Mouse (Mus musculus) CH12.LX (cell line): ENCODE measurements around the gene BC051142. TPM values are rescaled to one million over a fixed set of nuclear protein-coding genes. Genes with fewer than 3 reads are reported as not detected.

Experiments used
- DNase-seq: peaks from one replicate; pipeline ENCODE4 v3.0.0-alpha.2; 2013; ENCODE audit errors: extremely low read depth
- H3K27ac ChIP-seq: 2 replicates; pipeline ENCODE4 v1.5.1; 2012; ENCODE audit warnings: low read depth, mild to moderate bottlenecking, control low read depth, moderate library complexity; ENCODE audit not compliant: insufficient read depth
- H3K27me3 ChIP-seq: replicated peaks from 2 replicates; pipeline ENCODE3; 2012; ENCODE audit warnings: inconsistent platforms
- H3K36me3 ChIP-seq, 2 experiments: replicated peaks in 1 of 2; 2 replicates each; pipeline versions ENCODE3 to v1.6.1; 2012; ENCODE audit warnings: inconsistent platforms in 1 of 2, low read length in 1 of 2, mild to moderate bottlenecking in 1 of 2, mixed read lengths in 1 of 2, moderate library complexity in 1 of 2; ENCODE audit not compliant: control insufficient read depth in 1 of 2, insufficient read depth in 1 of 2
- H3K4me1 ChIP-seq, 2 experiments: 2 replicates each; pipeline ENCODE4 v1.6.1; 2012; ENCODE audit warnings: inconsistent platforms in 1 of 2, moderate library complexity in 1 of 2; ENCODE audit not compliant: insufficient read depth in 2 of 2, control insufficient read depth in 1 of 2
- H3K4me2 ChIP-seq: 2 replicates; pipeline ENCODE4 v1.6.1; 2012; ENCODE audit warnings: low read depth, mild to moderate bottlenecking, control low read depth; ENCODE audit not compliant: poor library complexity, insufficient read depth, severe bottlenecking
- H3K4me3 ChIP-seq, 3 experiments: fragments of 150-350 bp in 1 of 3; sonication (generic) in 1 of 3; replicated peaks in 1 of 3; 2 replicates each; pipeline versions ENCODE3 to v1.5.1; 2011 to 2012; ENCODE audit warnings: low read depth in 2 of 3, low read length in 2 of 3, mild to moderate bottlenecking in 2 of 3, moderate library complexity in 2 of 3, control low read depth in 1 of 3, improper control_type of control experiment in 1 of 3, inconsistent platforms in 1 of 3, mixed read lengths in 1 of 3; ENCODE audit not compliant: poor library complexity in 1 of 3
- H3K79me2 ChIP-seq: replicated peaks from 2 replicates; pipeline ENCODE4 v1.6.1; 2012; ENCODE audit warnings: mild to moderate bottlenecking, moderate library complexity; ENCODE audit not compliant: control insufficient read depth, poor library complexity, insufficient read depth, severe bottlenecking; ENCODE audit errors: extremely low read depth
- H3K9ac ChIP-seq: 2 replicates; pipeline ENCODE4 v1.6.1; 2012; ENCODE audit warnings: low read depth, mild to moderate bottlenecking, control low read depth, moderate library complexity; ENCODE audit not compliant: insufficient read depth
- H3K9me3 ChIP-seq: replicated peaks from 2 replicates; pipeline ENCODE3; 2012; ENCODE audit warnings: low read length, inconsistent platforms, mixed read lengths
- CHD1 ChIP-seq: IDR thresholded peaks from 2 replicates; pipeline ENCODE4 v1.6.1; 2012; ENCODE audit warnings: low read depth, low read length, improper control_type of control experiment, inconsistent platforms
- CHD2 ChIP-seq: IDR thresholded peaks from 2 replicates; pipeline ENCODE4 v1.6.1; 2011; ENCODE audit warnings: low read length, improper control_type of control experiment
- CTCF ChIP-seq, 2 experiments: IDR thresholded peaks in 1 of 2; conservative IDR thresholded peaks in 1 of 2; 2 replicates each; pipeline ENCODE4 v1.5.1; 2011 to 2012; ENCODE audit warnings: low read depth in 2 of 2, low read length in 2 of 2, improper control_type of control experiment in 1 of 2, inconsistent platforms in 1 of 2, mild to moderate bottlenecking in 1 of 2, moderate library complexity in 1 of 2
- EP300 ChIP-seq: IDR thresholded peaks from 2 replicates; pipeline ENCODE4 v1.6.1; 2011; ENCODE audit warnings: low read length, improper control_type of control experiment
- ETS1 ChIP-seq: conservative IDR thresholded peaks from 2 replicates; pipeline ENCODE4 v1.6.1; 2012; ENCODE audit warnings: low read depth, mild to moderate bottlenecking, inconsistent platforms, low read length, improper control_type of control experiment, moderate library complexity
- GABPA ChIP-seq: IDR thresholded peaks from 2 replicates; pipeline ENCODE4 v1.6.1; 2012; ENCODE audit warnings: low read depth, low read length, improper control_type of control experiment, inconsistent platforms; ENCODE audit not compliant: insufficient replicate concordance
- MAFK ChIP-seq: IDR thresholded peaks from 2 replicates; pipeline ENCODE4 v1.6.1; 2011; ENCODE audit warnings: low read length, improper control_type of control experiment; ENCODE audit not compliant: insufficient replicate concordance
- MAX ChIP-seq: IDR thresholded peaks from 2 replicates; pipeline ENCODE4 v1.6.1; 2011; ENCODE audit warnings: low read length, improper control_type of control experiment
- MYC ChIP-seq: IDR thresholded peaks from 2 replicates; pipeline ENCODE4 v1.6.1; 2011; ENCODE audit warnings: low read depth, mild to moderate bottlenecking, improper control_type of control experiment, low read length
- NELFE ChIP-seq: IDR thresholded peaks from 2 replicates; pipeline ENCODE4 v1.6.1; 2011; ENCODE audit warnings: low read depth, low read length, improper control_type of control experiment
- PAX5 ChIP-seq: IDR thresholded peaks from 2 replicates; pipeline ENCODE4 v1.6.1; 2012; ENCODE audit warnings: low read length, inconsistent platforms, mixed read lengths
- POLR2A ChIP-seq: IDR thresholded peaks from 2 replicates; pipeline ENCODE4 v1.6.1; 2011; ENCODE audit warnings: low read depth, mild to moderate bottlenecking, improper control_type of control experiment, low read length
- POLR2AphosphoS2 ChIP-seq: IDR thresholded peaks from 2 replicates; pipeline ENCODE4 v1.6.1; 2011; ENCODE audit warnings: low read depth, low read length, improper control_type of control experiment
- RAD21 ChIP-seq: IDR thresholded peaks from 2 replicates; pipeline ENCODE4 v1.6.1; 2011; ENCODE audit warnings: low read depth, mild to moderate bottlenecking, low read length, improper control_type of control experiment, moderate library complexity
- SIN3A ChIP-seq: IDR thresholded peaks from 2 replicates; pipeline ENCODE4 v1.6.1; 2012; ENCODE audit warnings: low read length, improper control_type of control experiment, inconsistent platforms
- SMC3 ChIP-seq: IDR thresholded peaks from 2 replicates; pipeline ENCODE4 v1.6.1; 2011; ENCODE audit warnings: low read depth, low read length, improper control_type of control experiment
- TCF12 ChIP-seq: IDR thresholded peaks from 2 replicates; pipeline ENCODE4 v1.6.1; 2014; ENCODE audit warnings: low read depth, mild to moderate bottlenecking, inconsistent platforms, low read length, improper control_type of control experiment
- UBTF ChIP-seq: IDR thresholded peaks from 2 replicates; pipeline ENCODE4 v1.6.1; 2012; ENCODE audit warnings: low read depth, mild to moderate bottlenecking, inconsistent platforms, low read length, improper control_type of control experiment, moderate library complexity
- ZKSCAN1 ChIP-seq: IDR thresholded peaks from 2 replicates; pipeline ENCODE4 v1.6.1; 2012; ENCODE audit warnings: low read depth, inconsistent platforms, low read length, improper control_type of control experiment, borderline replicate concordance
- ZMIZ1 ChIP-seq: IDR thresholded peaks from 2 replicates; pipeline ENCODE4 v1.6.1; 2012; ENCODE audit warnings: low read depth, mild to moderate bottlenecking, inconsistent platforms, low read length, improper control_type of control experiment
- ZNF384 ChIP-seq: IDR thresholded peaks from 2 replicates; pipeline ENCODE4 v1.6.1; 2012; ENCODE audit warnings: low read depth, low read length, improper control_type of control experiment, inconsistent platforms
- dilution Hi-C: fragments of 300-500 bp; cut with MboI; formaldehyde crosslinking; loops from 2 replicates; pipeline ENCODE4 v1.14.3; 2020; ENCODE audit warnings: low sequenced_read_pairs; ENCODE audit not compliant: extremely low pct_unique_long_range_greater_than_20kb, extremely low pct_ligation_motif_present
- in situ Hi-C: fragments of 300-500 bp; cut with MboI; formaldehyde crosslinking; loops from 3 replicates; pipeline ENCODE4 v1.14.3; 2019; ENCODE audit warnings: low sequenced_read_pairs, low pct_ligation_motif_present, low pct_unique_long_range_greater_than_20kb, mixed read lengths
- polyA plus RNA-seq: library from polyadenylated mRNA; unstranded; fragments of >175 nt; gene quantifications from 2 replicates; pipeline ENCODE4 v1.2.1, GENCODE M21; 2012; ENCODE audit warnings: low read depth; ENCODE audit not compliant: insufficient read length
- total RNA-seq, 2 experiments: library from RNA; depleted of rRNA; stranded (reverse); fragments of 300-350 nt in 1 of 2; fragments of >200 nt in 1 of 2; gene quantifications; 2 replicates each; pipeline ENCODE4 v1.2.3; 2012 to 2014

The BC051142 gene
- total and polyA plus RNA-seq, 3 experiments, result 0.28 to 0.83 TPM; not detected in 1

- no peak for DNase-seq
- dilution Hi-C loops, result no loop called here
- H3K9ac ChIP-seq, result no peak within 1 kb of the TSS
- no peak within 1 kb of the TSS; the same call in 1 of the 2 replicates for H3K4me2 ChIP-seq
- H3K79me2 ChIP-seq, result no peaks in the 10 kb centered on the region
- peaks cover 4% of the 10 kb centered on the region for H3K9me3 ChIP-seq
- H3K4me1 ChIP-seq, result peaks cover 21 to 39% of the 10 kb centered on the region in 2 experiments
- no peak within 1 kb of the TSS for H3K4me3 ChIP-seq
- H3K36me3 ChIP-seq, result peaks cover 0 to 2% of the 10 kb centered on the region in 2 experiments
- in situ Hi-C loops, result no loop called here
- no peak within 1 kb of the TSS for H3K27ac ChIP-seq
- TF ChIP-seq MYC, result no peak
- no peak for TF ChIP-seq UBTF
- no peak for TF ChIP-seq POLR2AphosphoS2
- TF ChIP-seq PAX5, result no peak
- no peak for TF ChIP-seq ZNF384
- H3K27me3 ChIP-seq, result no peaks in the 10 kb centered on the region
Observed at GRCm38 (mm10) chr17:34376847-34377246, 21.8 kb upstream of the BC051142 start, which contains the start of gene Btnl1. Gene Btnl1, plus strand, starts transcription at chr17:34377132.

- TF ChIP-seq RAD21 (peak; percentile 16), SMC3 (peak; percentile 51), ZKSCAN1 (no peak), CTCF (conservative IDR thresholded peaks at IDR 0.05 in 1 of 2, IDR thresholded peaks at IDR 0.05 in 1 of 2; ENCODE audit: low read depth in 2 of 2, low read length in 2 of 2) (peak; percentile 31 to 56; a peak in 3 of 4 replicates)
- TF ChIP-seq, all 38 proteins: peak for 3
- in situ Hi-C loops (no loop called here), dilution Hi-C loops (no loop called here)
- Histone ChIP-seq H3K4me3 (no peak overlapping the region), H3K4me2 (no peak overlapping the region; the same call in 1 of the 2 replicates), H3K27ac (no peak overlapping the region), H3K4me1 (peaks cover 22 to 38% of the 10 kb centered on the region in 2 experiments), H3K9me3 (peaks cover 4% of the 10 kb centered on the region), H3K79me2 (no peaks in the 10 kb centered on the region), H3K27me3 (no peaks in the 10 kb centered on the region), H3K9ac (no peak overlapping the region), H3K36me3 (peaks cover 0 to 2% of the 10 kb centered on the region in 2 experiments)
- no peak for DNase-seq
Observed at GRCm38 (mm10) chr17:34377450-34378209, 21.0 kb upstream of the BC051142 start.

GRCm38 (mm10) chr17:34378716-34379115 is 19.9 kb upstream of the BC051142 start:
- peaks cover 4% of the 10 kb centered on the region for H3K9me3 ChIP-seq
- H3K4me2 ChIP-seq, result no peak overlapping the region
- no peak overlapping the region for H3K9ac ChIP-seq
- dilution Hi-C loops, result no loop called here
- H3K27ac ChIP-seq, result no peak overlapping the region
- TF ChIP-seq PAX5, result no peak
- no peak for TF ChIP-seq EP300
- no peak for TF ChIP-seq ZKSCAN1
- no peak for TF ChIP-seq CTCF (conservative IDR thresholded peaks at IDR 0.05 in 1 of 2, IDR thresholded peaks at IDR 0.05 in 1 of 2; ENCODE audit: low read depth in 2 of 2, low read length in 2 of 2)
- no peak for TF ChIP-seq ETS1
- TF ChIP-seq POLR2A, result no peak
- no peak for TF ChIP-seq ZMIZ1
- TF ChIP-seq SIN3A, result no peak
- TF ChIP-seq GABPA, result no peak
- TF ChIP-seq MAX, result no peak
- TF ChIP-seq SMC3, result no peak
- no peak for TF ChIP-seq RAD21
- no peak for TF ChIP-seq MAFK
- no peak for TF ChIP-seq CHD2
- no peak for TF ChIP-seq CHD1
- no peak for TF ChIP-seq NELFE
- no peak for TF ChIP-seq TCF12
- in situ Hi-C loops, result no loop called here
- no peaks in the 10 kb centered on the region for H3K79me2 ChIP-seq
- H3K4me1 ChIP-seq, result peaks cover 18 to 27% of the 10 kb centered on the region in 2 experiments
- no peaks in the 10 kb centered on the region for H3K27me3 ChIP-seq
- H3K36me3 ChIP-seq, result peaks cover 0 to 2% of the 10 kb centered on the region in 2 experiments
- DNase-seq, result no peak
- no peak overlapping the region for H3K4me3 ChIP-seq
